Mouse (Mus musculus) retina, embryonic 14.5 days (tissue): Measurements from ENCODE around the gene Mrps17.
A peak's percentile ranks its signal among the peaks of the same experiment; 100 is the strongest.
"Not testable (repeated sequence)": the region's sequence is repeated elsewhere in the genome, so short reads cannot be mapped to it uniquely, and the experiment has no call there.

Source experiments
- DNase-seq: peaks from one replicate; pipeline ENCODE4 v3.0.0-alpha.2; 2015; ENCODE audit warnings: low spot score

Mrps17 gene

GRCm38 (mm10) chr5:129715326-129715861 lies at the start of gene Mrps17:
Gene Mrps17, plus strand, starts transcription at chr5:129715497.
- peak; percentile 96 for DNase-seq

- no peak for DNase-seq
These were observed 48.9 kb upstream of the Mrps17 start for GRCm38 (mm10) chr5:129666271-129666909.

DNA sequence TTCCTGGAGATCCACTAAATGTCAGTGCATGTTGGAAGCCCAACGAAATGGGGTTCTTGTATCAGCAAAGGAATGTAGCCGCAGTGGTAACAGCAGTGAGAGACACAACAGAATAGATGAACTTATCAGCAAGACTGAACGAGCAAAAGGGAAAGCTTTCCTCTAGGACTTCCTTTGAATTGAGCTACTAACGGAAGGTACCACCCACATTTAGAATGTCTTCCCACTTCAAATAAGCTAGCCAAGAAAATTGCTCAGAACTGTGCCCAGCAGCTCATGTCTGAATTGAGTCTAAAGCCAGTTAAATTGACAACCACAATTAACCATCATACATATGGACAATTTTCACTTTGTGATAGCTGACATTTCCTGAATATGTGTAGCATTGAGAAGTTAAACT lies 47.4 kb upstream of the Mrps17 start:
- no peak for DNase-seq

GRCm38 (mm10) chr5:129669453-129670035 lies 45.8 kb upstream of the Mrps17 start:
- no peak for DNase-seq

GRCm38 (mm10) chr5:129670036-129670458 lies 45.2 kb upstream of the Mrps17 start, which contains the start of gene Zfp11:
Gene Zfp11, minus strand, starts transcription at chr5:129670099.
- DNase-seq, result peak; percentile 84

DNA sequence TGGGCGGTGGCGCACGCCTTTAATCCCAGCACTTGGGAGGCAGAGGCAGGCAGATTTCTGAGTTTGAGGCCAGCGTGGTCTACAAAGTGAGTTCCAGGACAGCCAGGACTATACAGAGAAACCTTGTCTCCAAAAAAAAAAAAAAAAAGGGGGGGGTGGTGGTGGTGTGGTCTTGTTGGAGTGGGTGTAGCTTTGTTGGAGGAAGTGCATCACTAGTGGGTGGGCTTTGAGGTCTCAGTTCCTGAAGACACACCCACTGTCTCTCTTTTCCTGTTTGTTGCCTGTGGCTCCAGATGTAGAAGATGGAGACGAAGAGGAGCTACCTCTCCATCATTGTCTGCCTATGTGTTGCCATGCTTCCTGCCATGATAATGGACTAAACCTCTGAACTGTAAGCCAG lies 30.2 kb upstream of the Mrps17 start:
- DNase-seq, result not testable (repeated sequence)

- DNase-seq, result no peak
These were observed 27.7 kb upstream of the Mrps17 start for GRCm38 (mm10) chr5:129687621-129688020.

- DNase-seq, result no peak
These were observed 24.8 kb upstream of the Mrps17 start for GRCm38 (mm10) chr5:129690528-129690927.

GRCm38 (mm10) chr5:129700506-129700905 lies 14.8 kb upstream of the Mrps17 start:
- peak; percentile 18 for DNase-seq

DNA sequence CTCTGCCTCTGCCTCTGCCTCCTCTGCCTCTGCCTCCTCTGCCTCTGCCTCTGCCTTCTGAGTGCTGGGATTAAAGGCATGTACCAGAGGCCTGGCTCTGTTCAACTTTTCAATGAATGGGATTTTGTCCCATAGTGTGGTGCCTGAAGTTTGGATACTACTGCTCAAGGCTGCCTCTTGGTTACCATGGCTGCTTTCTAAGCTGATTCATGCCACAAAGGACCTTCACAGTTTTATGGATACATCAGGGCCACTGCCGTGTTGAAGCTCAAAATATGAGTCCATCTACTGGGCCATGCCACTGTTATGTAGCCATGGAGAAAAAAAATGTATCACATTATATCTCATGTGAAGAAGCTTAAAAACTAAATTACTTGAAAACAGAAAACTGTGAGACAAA lies 13.6 kb upstream of the Mrps17 start:
- DNase-seq, result no peak

DNA sequence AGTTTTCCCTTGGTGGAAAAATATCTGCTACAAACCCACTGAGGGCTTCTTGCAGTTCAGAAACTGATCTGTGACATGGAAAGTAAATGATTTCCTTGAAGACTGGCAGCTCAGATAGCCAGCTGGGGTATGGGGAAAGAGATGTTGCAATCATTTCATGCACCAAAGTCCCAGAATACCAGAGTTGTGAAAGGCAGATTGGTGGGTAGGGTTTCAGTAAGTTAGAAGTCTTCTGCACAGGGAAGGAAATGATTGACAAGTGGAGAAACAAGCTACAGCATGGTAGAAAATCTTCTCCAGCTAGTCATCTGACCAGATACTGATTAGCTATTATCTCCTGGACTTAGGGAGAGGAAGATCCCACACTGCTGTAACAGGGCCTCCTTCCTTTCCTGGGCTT lies 11.9 kb upstream of the Mrps17 start:
- DNase-seq, result no peak

DNA sequence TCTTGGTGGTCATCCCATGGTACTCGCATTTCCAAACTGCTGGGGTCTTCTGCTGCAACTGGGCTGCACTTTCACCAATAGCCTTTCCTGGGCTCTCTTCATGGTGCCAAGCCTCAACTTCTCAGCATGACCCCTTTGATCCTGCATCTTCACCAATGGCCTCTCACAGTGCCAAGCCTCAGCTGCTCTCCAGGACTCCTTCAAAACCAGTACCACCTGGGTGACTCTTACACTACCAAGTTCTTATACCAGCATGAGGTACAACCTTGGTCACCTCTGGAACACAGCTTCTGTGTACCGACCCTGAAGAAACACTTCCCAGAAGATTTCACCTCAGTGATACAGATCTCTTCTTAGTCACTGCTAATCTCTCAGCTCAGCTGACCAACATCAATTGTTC lies 6.9 kb upstream of the Mrps17 start, which contains the start of gene Sept14:
TSS of gene Sept14 (minus strand) at position 101 of the 400 bp plus-strand sequence.
- DNase-seq, result no peak

DNA sequence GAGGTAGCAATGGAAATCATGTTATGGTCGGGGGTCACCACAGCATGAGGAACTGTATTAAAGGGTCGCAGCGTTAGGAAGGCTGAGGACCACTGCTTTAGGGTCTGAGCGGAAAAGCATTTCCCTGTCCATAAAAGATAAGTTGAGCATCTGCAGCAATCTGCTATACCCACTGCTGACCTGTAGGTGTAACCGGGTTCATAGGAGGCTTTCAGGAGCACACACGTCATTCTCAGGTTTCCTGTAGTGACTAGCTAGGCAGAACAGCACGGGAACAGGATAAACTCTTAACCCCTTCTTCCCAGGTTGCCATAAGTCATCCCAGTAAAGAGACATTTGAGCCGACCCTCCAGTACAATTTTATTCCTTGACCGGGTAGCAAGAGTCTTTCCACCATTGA lies 1.7 kb downstream of the Mrps17 start:
- DNase-seq, result no peak

GRCm38 (mm10) chr5:129720176-129720575 lies 4.9 kb downstream of the Mrps17 start:
- no peak for DNase-seq

DNA sequence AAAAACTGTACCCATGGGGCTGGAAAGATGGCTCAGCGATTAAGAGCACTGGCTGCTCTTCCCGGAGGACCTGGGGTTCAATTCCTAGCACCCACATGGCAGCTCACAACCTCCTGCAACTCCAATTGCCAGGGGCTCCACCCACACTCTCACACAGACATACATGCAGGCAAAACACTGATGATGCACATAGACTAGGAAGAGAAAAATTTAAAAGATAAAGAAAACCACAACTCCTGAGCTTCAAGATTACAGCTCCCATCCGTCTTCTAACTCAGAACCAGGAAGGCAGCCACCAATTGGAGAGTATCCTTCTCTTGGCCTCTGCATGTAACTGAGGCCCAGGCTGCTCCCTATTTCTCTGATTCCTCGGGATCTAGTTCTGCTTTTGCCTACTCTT lies 9.0 kb downstream of the Mrps17 start:
- DNase-seq, result no peak

GRCm38 (mm10) chr5:129724834-129725773 lies 9.8 kb downstream of the Mrps17 start, which contains the start of gene Nipsnap2:
Gene Nipsnap2, plus strand, starts transcription at chr5:129725063.
- DNase-seq, result peak; percentile 96

GRCm38 (mm10) chr5:129725774-129726392 lies 10.6 kb downstream of the Mrps17 start:
- DNase-seq, result peak; percentile 39

DNA sequence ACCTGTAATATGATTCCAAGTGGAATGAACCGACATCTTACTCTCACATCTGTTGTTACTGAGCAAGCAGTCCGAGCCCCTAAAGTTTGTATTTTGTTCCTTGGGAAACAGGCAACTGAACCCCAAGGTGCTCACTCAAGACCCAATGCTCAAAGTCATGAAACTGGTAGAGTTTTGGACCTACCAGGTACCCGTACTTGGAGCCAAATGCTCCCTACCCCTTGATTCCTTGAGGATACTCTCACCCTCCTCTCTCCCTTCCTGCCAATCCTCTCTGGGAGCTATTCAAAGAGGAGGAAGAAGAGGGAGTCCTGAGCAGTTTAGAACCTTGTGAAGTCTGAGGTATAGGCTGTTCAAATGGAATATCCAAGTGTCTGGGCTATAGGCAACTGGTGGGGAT lies 11.5 kb downstream of the Mrps17 start:
- DNase-seq, result no peak

DNA sequence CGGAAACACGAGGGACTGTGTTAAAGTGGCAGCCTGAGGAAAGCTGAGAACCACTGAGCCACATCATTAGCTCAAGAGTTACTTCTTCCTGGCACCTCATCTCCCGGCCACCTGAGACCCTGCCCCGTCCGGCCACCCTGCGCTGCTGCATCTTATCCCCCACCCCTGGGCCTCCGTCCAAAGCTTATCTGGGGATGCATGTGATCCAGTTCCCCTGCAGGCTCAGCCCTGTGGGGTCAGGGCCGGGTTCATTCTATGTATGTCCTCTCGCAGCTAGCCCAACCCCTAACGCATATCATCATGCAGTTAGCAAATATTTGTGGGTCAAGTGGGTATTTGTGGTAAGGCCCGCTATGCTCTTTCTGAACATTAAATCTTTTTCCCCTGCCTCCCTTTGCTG lies 14.0 kb downstream of the Mrps17 start:
- no peak for DNase-seq

DNA sequence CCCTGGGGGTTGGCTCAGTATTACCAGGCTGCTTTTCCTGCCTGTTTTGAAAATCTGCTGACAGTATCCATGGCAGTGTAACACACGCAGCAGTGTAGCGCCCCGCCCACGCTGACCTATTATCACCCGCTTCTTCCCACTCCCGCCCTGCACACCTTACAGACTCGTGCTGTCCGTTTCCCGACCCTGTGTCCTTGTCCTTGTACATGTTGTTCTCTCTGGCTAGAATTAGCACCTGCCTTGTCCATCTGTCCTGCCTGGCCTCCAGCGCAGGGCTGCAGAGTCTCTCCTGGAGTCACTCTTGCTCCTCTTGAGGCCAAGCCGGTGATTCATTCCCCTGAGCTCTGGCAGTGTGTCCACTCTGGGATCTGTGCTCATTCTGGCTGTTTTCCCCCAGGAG lies 15.0 kb downstream of the Mrps17 start:
- no peak for DNase-seq

DNA sequence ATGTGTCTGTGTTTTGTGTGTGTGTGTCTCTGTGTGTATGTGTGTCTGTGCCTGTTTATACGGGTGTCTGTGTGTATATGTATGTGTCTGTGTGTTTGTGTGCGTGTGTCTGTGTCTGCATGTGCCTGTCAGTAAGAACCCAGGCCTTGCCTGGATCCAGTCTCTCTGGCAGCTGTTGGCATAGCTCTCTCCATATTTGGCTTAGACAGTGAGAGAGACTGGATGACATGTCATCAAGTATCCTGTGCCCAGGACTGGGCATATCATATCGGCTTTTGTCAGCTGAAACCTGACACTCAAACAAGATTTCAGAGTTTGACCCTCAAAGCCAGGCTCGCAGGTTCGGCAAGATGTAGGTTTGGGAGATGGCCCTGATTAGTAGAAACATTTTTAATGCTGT lies 15.7 kb downstream of the Mrps17 start:
- no peak for DNase-seq

GRCm38 (mm10) chr5:129740976-129741375 lies 25.7 kb downstream of the Mrps17 start:
- peak; percentile 17 for DNase-seq
